Mouse (Mus musculus) liver, embryonic 14.5 days (tissue): Measurements from ENCODE around the gene Nprl3.

Source experiments
- CTCF ChIP-seq: IDR thresholded peaks from 2 replicates; pipeline ENCODE4 v1.5.1; 2016; ENCODE audit warnings: antibody characterized with exemption, low read depth, control low read depth
- EP300 ChIP-seq: IDR thresholded peaks from 2 replicates; pipeline ENCODE4 v1.6.1; 2016; ENCODE audit warnings: antibody characterized with exemption, low read depth

- TF ChIP-seq EP300 (no peak), CTCF (no peak)
Measured at GRCm38 (mm10) chr11:32221225-32221950, 46.1 kb downstream of the Nprl3 start.
